Mouse (Mus musculus) 416B (cell line): ENCODE measurements at regions not wholly inside any gene's neighbourhood (a gene's known extent, or its start where the extent isn't known, plus 50 kb on each side); places are given as distances from the start of the nearest gene placed in this dataset.

ENCODE experiments used
- DNase-seq: peaks from one replicate; pipeline ENCODE4 v3.0.0; 2011; ENCODE audit warnings: low read depth

DNA sequence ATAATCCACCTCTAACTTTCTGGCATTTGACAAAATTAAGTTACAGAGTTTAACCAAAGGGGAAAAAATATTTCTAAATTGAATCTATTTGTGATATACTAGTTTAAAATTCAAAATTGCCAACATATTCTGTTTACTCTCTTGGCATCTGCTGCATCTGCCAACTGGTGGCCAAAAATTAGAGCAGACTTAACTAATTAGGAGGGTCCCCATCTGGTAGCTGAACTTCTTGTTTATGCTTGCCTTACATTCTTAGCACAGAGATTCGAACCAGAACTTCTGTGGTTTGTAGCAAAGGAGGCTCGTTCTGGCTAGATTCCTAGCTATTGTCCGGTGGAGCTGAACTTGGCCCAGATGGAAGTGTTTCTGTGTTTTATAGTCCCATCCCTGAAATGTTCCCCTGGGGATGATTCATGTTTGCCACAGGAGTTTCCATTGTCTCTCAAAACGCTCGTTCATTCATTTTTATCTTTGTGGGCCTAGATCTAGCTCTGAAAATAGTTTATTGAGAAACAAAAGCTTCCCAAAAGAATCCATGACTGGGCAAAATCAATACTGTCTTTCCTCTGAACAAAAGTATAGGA, 3461.5 kb upstream of the Gm7489 start:
- no peak for DNase-seq

DNA sequence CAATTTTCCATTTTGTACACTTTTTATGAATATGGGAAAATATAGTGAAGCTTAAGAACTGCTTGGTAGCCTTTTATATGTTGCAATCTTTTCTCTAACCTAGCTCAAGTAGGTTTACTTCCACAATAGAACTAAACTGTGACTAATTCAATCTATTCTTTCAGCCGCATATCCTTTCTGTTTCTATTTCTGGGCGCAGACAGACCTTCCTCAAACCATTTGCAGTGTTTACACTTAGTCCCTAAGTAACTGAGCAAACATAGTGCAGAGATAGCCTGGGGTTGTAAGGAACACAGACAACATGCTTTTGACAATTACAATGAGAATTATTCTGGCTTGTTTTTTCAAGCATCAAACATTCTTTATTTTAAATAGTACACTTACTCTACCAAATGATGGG, 3435.1 kb upstream of the Gm7489 start:
- DNase-seq: no peak

DNA sequence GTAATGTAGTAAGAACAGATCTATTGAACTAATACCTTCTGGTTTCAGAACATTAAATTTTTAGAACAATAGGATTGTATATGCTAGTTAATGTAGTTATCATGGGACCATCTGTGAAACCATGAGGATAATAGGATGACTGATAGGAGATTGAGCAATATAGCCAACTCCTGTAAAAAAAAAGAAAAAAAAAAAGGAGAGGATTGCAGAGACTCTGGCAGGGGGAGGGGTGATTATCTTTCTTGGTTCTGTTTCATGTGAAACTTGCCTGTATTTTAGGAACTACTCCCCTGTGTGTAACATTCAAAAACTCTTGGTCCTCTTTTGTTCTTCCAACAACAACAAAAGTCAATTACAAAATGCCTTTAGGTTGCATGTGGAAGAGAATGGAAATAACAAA, 3412.1 kb upstream of the Gm7489 start:
- no peak for DNase-seq

DNA sequence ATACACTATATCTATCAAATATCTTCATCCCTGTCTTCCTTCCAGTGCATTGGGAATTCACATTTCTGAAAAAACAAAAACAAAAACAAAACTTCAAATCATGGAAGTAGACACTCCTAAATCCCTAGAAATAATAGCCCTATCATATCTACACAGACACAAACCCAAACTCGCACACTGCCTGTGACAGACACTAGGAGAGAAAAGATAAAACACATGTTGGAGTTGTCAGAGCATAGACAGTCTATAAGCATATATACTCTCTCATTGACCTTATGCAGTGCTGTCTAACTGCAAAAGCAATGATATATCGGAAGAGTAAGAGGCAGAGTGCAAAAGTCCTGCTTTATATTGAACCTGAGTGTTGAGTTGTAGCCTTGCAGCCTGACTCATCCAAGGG, 3386.0 kb upstream of the Gm7489 start:
- DNase-seq: no peak

DNA sequence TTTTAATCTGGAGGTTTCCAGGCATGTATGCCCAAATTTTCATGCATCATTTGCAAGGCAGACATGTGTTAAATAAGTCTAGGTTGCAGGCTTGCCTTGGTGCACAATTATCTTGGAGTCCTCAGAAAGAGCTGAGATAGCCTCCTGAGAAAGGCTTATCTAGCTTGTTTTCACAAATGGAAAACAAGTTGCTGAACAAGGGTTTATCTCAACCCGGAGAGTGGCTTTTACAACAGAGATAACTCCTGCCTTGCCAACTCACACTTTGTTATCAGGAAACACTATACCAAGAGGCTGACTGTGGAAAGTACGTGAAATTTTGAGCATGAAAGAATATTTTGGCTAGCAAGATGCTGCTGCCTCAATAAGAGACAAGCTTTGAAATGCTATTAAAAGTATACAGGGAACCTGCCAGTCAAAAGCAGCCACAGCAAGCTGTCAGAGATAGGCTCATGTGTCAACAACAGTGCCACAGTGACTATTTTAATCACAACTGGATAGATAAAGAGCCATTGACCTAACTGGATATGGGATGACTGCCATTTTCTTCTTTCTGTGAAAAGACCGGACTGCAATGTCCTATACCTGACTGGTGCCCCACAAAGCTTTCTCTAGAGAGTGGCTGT, 3376.6 kb upstream of the Gm7489 start:
- DNase-seq: no peak

DNA sequence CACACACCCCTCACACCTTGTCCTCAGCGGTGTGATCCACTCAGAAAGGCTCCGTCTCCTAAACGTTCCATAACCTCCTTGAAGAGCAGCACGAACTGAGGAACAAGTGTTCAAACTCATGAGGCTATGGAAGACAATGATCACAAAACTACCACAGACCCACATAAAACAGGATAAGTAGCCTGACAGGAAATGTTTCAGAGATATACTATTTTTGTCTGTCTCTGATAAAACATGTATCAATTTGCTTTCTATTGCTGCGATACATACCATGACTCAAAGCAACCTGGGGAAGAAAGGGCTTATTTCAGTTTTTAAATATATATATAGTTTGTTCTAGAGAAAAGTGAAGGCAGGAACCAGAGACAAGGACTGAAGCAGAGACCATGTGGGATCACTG, 3371.7 kb upstream of the Gm7489 start:
- DNase-seq: no peak

DNA sequence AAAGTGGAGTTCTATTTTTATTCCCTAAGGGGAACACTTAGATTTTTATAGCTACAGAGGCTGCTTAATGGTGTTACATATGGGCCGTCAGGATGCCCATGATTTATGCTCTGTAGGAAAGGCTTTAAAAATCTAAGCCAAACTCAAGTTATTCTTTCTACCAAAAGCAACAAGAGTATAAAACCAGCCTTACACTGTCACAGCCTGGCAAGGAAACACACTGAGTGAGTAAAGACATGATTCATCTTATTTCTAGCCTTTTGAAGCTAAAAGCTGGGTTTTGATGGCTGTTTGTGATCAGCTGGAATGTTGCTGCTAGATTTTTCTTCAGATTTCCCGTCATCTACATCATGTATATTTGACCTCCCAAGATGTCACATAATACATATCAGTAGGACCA, 3359.9 kb upstream of the Gm7489 start:
- DNase-seq: no peak

DNA sequence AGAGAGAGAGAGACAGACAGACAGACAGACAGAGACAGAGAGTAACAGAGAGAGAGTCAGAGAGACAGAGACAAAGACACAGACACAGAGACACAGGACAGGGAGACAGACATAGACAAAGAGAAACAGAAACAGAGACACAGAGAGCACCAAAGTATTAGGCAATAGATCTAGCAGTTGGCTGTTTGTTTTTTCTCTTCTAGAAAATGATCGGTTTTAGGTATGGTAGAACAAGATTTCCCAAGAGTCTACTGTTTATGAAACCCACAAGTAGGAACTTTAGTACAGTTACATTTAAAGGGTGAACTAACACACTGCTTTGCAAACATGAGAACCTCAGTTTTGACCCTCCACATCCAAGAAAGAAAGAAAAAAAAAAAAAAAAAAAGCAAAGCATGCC, 3350.2 kb upstream of the Gm7489 start:
- DNase-seq: no peak

DNA sequence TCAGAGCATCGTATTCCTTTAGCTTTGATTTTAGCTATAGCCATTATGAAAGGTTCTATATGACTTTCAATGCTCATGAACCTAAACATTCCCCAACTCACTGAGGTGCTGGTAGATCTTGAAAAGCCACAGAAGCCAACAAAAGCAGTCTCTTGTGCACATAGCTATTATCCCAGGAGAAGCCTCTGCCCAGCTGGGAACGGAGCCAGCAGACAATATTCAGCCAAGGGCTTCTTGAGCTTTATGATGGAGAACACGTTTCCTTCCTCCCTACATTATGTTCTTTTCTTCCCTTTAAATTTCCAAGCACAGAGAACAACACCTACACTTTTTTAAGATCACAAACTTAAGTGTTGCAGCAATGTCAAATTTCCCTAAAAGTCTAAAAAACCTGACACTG, 3321.1 kb upstream of the Gm7489 start:
- DNase-seq: no peak

DNA sequence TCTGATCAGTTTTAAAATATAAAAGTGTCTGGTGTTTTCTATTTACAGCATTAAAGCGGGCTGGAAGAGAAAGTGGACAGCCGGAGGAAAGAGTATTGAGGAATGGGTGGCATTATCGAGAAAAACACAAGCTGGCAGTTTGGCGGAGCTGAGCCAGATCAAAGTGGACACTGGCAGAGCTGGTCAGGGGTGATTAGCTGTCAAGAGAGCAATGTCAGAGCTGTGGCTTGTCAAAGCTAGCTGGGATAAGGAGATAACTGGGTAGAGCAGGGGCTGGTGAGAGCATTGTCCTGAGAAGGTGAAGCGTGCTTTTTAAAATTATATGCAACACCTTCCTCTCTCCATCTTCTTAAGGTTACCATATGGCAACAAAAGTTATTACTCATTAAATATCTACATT, 3303.9 kb upstream of the Gm7489 start:
- no peak for DNase-seq

DNA sequence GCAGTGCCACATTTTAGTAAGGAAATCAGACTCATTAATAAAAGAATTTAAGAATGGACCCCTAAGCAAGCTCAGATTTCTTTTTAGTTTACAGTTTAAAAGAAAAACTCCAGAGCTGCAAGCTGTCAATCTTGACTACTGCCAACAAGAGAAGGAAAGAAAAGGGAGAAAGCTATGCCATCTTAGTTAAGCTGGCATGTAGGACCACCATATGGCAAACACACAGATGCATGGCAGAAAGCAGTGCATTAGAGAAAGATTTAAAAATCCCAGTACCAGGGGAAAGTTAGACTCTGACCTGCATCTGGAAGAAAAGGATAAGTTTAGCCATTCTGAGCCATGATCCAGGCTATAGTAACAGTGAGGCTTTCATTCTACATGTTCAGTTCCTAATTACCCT, 3300.8 kb upstream of the Gm7489 start:
- no peak for DNase-seq

DNA sequence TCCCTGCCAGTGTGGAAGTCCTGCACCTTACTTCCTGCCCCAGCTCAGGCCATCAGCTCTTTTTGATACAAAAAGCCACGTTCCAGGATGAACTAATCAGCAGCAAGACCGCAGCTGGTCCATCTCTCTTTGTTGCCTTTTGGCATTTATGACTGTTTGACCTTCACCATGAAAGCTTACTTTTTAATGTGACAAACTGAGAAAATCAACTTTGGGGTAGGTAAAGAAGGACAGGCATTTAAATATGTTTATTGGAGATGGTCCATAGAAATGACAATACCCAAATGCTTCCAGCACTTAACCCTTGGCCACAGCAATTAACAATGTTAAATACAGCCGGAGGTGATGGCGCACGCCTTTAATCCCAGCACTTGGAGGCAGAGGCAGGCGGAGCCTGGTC, 3299.2 kb upstream of the Gm7489 start:
- no peak for DNase-seq
